Mouse (Mus musculus) forebrain, postnatal 0 days (tissue): ENCODE data around the gene Ggnbp2. TPM values are rescaled to one million over a fixed set of nuclear protein-coding genes. Genes with fewer than 3 reads are reported as not detected.

Source experiments
- ATAC-seq: fragments of 200-750 bp; cut with Nextera tagmentation; 2 replicates; pipeline ENCODE4 v1.8.0; 2017; ENCODE audit warnings: mild to moderate bottlenecking, moderate library complexity
- DNase-seq: peaks from one replicate; pipeline ENCODE4 v3.0.0-alpha.2; 2015
- H3K27ac ChIP-seq: fragments of 300-500 bp; sonication (generic); 2 replicates; pipeline ENCODE4 v1.5.1; 2014; ENCODE audit warnings: low read depth, mild to moderate bottlenecking, antibody characterized with exemption, low read length, moderate library complexity, mixed read lengths
- H3K27me3 ChIP-seq: fragments of 300-500 bp; sonication (generic); 2 replicates; pipeline ENCODE4 v1.6.1; 2014; ENCODE audit warnings: mild to moderate bottlenecking, low read length, mixed read lengths; ENCODE audit not compliant: insufficient read depth
- H3K36me3 ChIP-seq: fragments of 300-500 bp; sonication (generic); 2 replicates; pipeline ENCODE4 v1.6.1; 2014; ENCODE audit warnings: mild to moderate bottlenecking, moderate library complexity; ENCODE audit not compliant: insufficient read depth
- H3K4me1 ChIP-seq: fragments of 300-500 bp; sonication (generic); 2 replicates; pipeline ENCODE4 v1.6.1; 2014; ENCODE audit warnings: antibody characterized with exemption; ENCODE audit not compliant: insufficient read depth
- H3K4me2 ChIP-seq: fragments of 300-500 bp; sonication (generic); 2 replicates; pipeline ENCODE4 v1.6.1; 2014; ENCODE audit warnings: low read depth, mild to moderate bottlenecking, moderate library complexity
- H3K4me3 ChIP-seq: fragments of 300-500 bp; sonication (generic); 2 replicates; pipeline ENCODE4 v1.5.1; 2014; ENCODE audit warnings: low read depth, low read length, mixed read lengths
- H3K9ac ChIP-seq: fragments of 300-500 bp; sonication (generic); 2 replicates; pipeline ENCODE4 v1.6.1; 2014; ENCODE audit warnings: mild to moderate bottlenecking
- H3K9me3 ChIP-seq: fragments of 300-500 bp; sonication (generic); 2 replicates; pipeline ENCODE4 v1.6.1; 2016; ENCODE audit warnings: low read length
- CTCF ChIP-seq: sonication (generic); IDR thresholded peaks from 2 replicates; pipeline ENCODE4 v1.5.1; 2016; ENCODE audit warnings: antibody characterized with exemption, control low read depth, low read depth
- WGBS: fragments of 180-500 bp; shearing (Covaris S2); extraction: QIAGEN DNeasy Blood & Tissue Kit; methylation state at CpG from one replicate; pipeline ENCODE4 v1.1.7; 2014; 5-methylcytosine and 5-hydroxymethylcytosine counted together
- microRNA-seq, 2 experiments: library from miRNA; unstranded; fragments of <30 nt; microRNA quantifications; one replicate each; pipeline ENCODE4; 2016
- polyA plus RNA-seq: library from polyadenylated mRNA; unstranded; fragments of >200 nt; fragmentation: Nextera tagmentation; extraction: Ambion mirVana; gene quantifications from 2 replicates; pipeline ENCODE4 v1.2.1, GENCODE M21; 2015
- total RNA-seq: library from RNA; depleted of rRNA; stranded (reverse); fragments of >200 nt; gene quantifications from 2 replicates; pipeline ENCODE4 v1.2.3, GENCODE M21; 2014; rRNA removed

Ggnbp2 gene
- total and polyA plus RNA-seq, 2 experiments from 2014 or later = 68.2 to 70.8 TPM

- peak overlapping the region; percentile 44 for H3K4me2 ChIP-seq
- no peaks in the 10 kb centered on the region for H3K36me3 ChIP-seq
- 5% methylated on average over 17 of the region's 17 CpGs for WGBS
- no peak overlapping the region for H3K27ac ChIP-seq
- peak; percentile 100 for TF ChIP-seq CTCF
- no peaks in the 10 kb centered on the region for H3K9me3 ChIP-seq
- H3K4me1 ChIP-seq = no peaks in the 10 kb centered on the region
- peak overlapping the region; percentile 47 for H3K9ac ChIP-seq
- peak; percentile 94 for ATAC-seq
- peak overlapping the region; percentile 24 for H3K4me3 ChIP-seq
- peak; percentile 92 for DNase-seq
- H3K27me3 ChIP-seq = no peaks in the 10 kb centered on the region; the same call in 1 of the 2 replicates
Observed at GRCm38 (mm10) chr11:84794496-84795113, 76.0 kb downstream of the Ggnbp2 start.

DNA sequence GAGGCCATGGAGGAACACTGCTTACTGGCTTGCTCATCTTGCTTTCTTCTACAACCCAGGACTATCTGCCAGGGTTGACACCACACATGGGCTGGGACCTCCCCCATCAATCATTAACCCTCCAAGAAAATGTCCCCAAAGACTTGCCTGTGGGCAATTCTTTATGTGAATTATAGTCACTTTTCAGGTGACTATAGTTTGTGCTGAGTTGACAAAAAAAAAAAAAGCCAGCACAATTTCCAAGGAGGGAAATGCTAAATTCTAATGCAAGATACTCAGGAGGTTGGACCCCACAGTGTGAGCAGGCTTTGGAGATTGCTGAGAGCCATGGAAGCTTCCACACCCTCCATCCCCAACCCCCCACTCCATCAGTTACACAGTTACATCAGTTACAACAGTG is 77.1 kb downstream of the Ggnbp2 start:
- ATAC-seq = no peak
- Histone ChIP-seq H3K9ac (no peak overlapping the region), H3K36me3 (no peaks in the 10 kb centered on the region), H3K9me3 (no peaks in the 10 kb centered on the region), H3K4me3 (no peak overlapping the region), H3K27me3 (peaks cover 3% of the 10 kb centered on the region; the same call in 1 of the 2 replicates), H3K27ac (no peak overlapping the region), H3K4me1 (no peaks in the 10 kb centered on the region), H3K4me2 (no peak overlapping the region)
- DNase-seq = no peak
- TF ChIP-seq CTCF = no peak

- Histone ChIP-seq H3K4me1 (no peaks in the 10 kb centered on the region), H3K4me2 (no peak overlapping the region), H3K4me3 (no peak overlapping the region), H3K9ac (no peak overlapping the region), H3K27me3 (peaks cover 8% of the 10 kb centered on the region; the same call in 1 of the 2 replicates), H3K36me3 (no peaks in the 10 kb centered on the region), H3K9me3 (no peaks in the 10 kb centered on the region), H3K27ac (no peak overlapping the region)
- no peak for TF ChIP-seq CTCF
- DNase-seq (no peak), ATAC-seq (no peak)
- WGBS = 45% methylated on average over 6 of the region's 6 CpGs
Observed at GRCm38 (mm10) chr11:84790383-84790782, 80.2 kb downstream of the Ggnbp2 start.

Small RNA genes lying within 50 kb of the gene (microRNA-seq; reads per million reads assigned to microRNA genes)
- gene Gm23564 = 0 reads per million in 2 experiments

Other genes starting within 250 kb of the Ggnbp2 start
- 14.6 and 18.2 TPM in 2 replicates for gene Mrm1, start 51.3 kb downstream of the Ggnbp2 start, total RNA-seq
- 12.1 and 12.8 TPM in 2 replicates for gene Mrm1, start 51.3 kb downstream of the Ggnbp2 start, polyA plus RNA-seq
- gene Dhrs11, start 41.8 kb downstream of the Ggnbp2 start, total RNA-seq = 4.8 and 8.3 TPM in 2 replicates
- gene Dhrs11, start 41.8 kb downstream of the Ggnbp2 start, polyA plus RNA-seq = 7.8 TPM in 2 replicates
- 7.5 TPM in 2 replicates for gene Myo19, start 9.3 kb upstream of the Ggnbp2 start, total RNA-seq
- 3.0 and 3.6 TPM in 2 replicates for gene Myo19, start 9.3 kb upstream of the Ggnbp2 start, polyA plus RNA-seq
- gene Pigw, start 9.5 kb upstream of the Ggnbp2 start, total RNA-seq = 2.8 and 3.3 TPM in 2 replicates
- 1.3 and 2.3 TPM in 2 replicates for gene Pigw, start 9.5 kb upstream of the Ggnbp2 start, polyA plus RNA-seq
- 40.0 and 50.7 TPM in 2 replicates for gene Znhit3, start 45.5 kb upstream of the Ggnbp2 start, total RNA-seq
- gene Znhit3, start 45.5 kb upstream of the Ggnbp2 start, polyA plus RNA-seq = 83.9 and 96.1 TPM in 2 replicates
- 1.2 and 4.2 TPM in 2 replicates for gene Car4, start 87.0 kb upstream of the Ggnbp2 start, total RNA-seq
- gene Car4, start 87.0 kb upstream of the Ggnbp2 start, polyA plus RNA-seq = 10.6 and 12.8 TPM in 2 replicates